Mouse (Mus musculus): ENCODE measurements around the gene Srgap3. TPM values are rescaled to one million over a fixed set of nuclear protein-coding genes. Genes with fewer than 3 reads are reported as not detected.
A peak's percentile ranks its signal among the peaks of the same experiment; 100 is the strongest.

The Srgap3 gene
- polyA plus RNA-seq, 2 experiments, result 8.4 to 14.3 TPM

GRCm38 (mm10) chr6:112732434-112732833, 214.6 kb downstream of the Srgap3 start:
- Histone ChIP-seq H3K36me3 (ENCODE audit: control insufficient read depth, insufficient read depth, low read length) (peaks cover 22% of the 10 kb centered on the region), H3K4me1 (ENCODE audit: control insufficient read depth, insufficient read depth, low read length) (peaks cover 7% of the 10 kb centered on the region; the same call in 1 of the 2 replicates), H3K4me3 (replicated peaks; ENCODE audit: low read length) (no peak overlapping the region), H3K9me3 (ENCODE audit: control insufficient read depth, low read length) (no peaks in the 10 kb centered on the region), H3K27ac (replicated peaks; ENCODE audit: low read depth, low read length) (no peak overlapping the region), H3K9ac (ENCODE audit: low read depth, low read length, severe bottlenecking) (no peak overlapping the region), H3K27me3 (ENCODE audit: control insufficient read depth, insufficient read depth, low read length) (no peaks in the 10 kb centered on the region), H3K4me2 (replicated peaks; ENCODE audit: low read depth, low read length, severe bottlenecking) (no peak overlapping the region)
- ATAC-seq (ENCODE audit: low FRiP score, low read depth) (no peak), DNase-seq (ENCODE audit: low spot score) (no peak)
- WGBS, result 98% methylated on average over 3 of the region's 3 CpGs
- TF ChIP-seq POLR2A (IDR thresholded peaks at IDR 0.05; ENCODE audit: borderline replicate concordance, extremely low read depth, insufficient read depth, insufficient read length), result no peak

GRCm38 (mm10) chr6:112731386-112731785, 215.7 kb downstream of the Srgap3 start:
- Histone ChIP-seq H3K27ac (replicated peaks; ENCODE audit: low read depth, low read length) (no peak overlapping the region), H3K27me3 (ENCODE audit: control insufficient read depth, insufficient read depth, low read length) (no peaks in the 10 kb centered on the region), H3K9ac (ENCODE audit: low read depth, low read length, severe bottlenecking) (no peak overlapping the region), H3K36me3 (ENCODE audit: control insufficient read depth, insufficient read depth, low read length) (peaks cover 25% of the 10 kb centered on the region), H3K4me1 (ENCODE audit: control insufficient read depth, insufficient read depth, low read length) (peaks cover 7% of the 10 kb centered on the region; the same call in 1 of the 2 replicates), H3K4me3 (replicated peaks; ENCODE audit: low read length) (no peak overlapping the region), H3K9me3 (ENCODE audit: control insufficient read depth, low read length) (no peaks in the 10 kb centered on the region), H3K4me2 (replicated peaks; ENCODE audit: low read depth, low read length, severe bottlenecking) (no peak overlapping the region)
- DNase-seq (ENCODE audit: low spot score) (no peak), ATAC-seq (ENCODE audit: low FRiP score, low read depth) (no peak)
- 96% methylated on average over 10 of the region's 10 CpGs for WGBS
- no peak for TF ChIP-seq POLR2A (IDR thresholded peaks at IDR 0.05; ENCODE audit: borderline replicate concordance, extremely low read depth, insufficient read depth, insufficient read length)

- H3K4me3 ChIP-seq (replicated peaks; ENCODE audit: low read length), result peak overlapping the region; percentile 6
- H3K9ac ChIP-seq (ENCODE audit: low read depth, low read length, severe bottlenecking), result no peak overlapping the region
- H3K4me2 ChIP-seq (replicated peaks; ENCODE audit: low read depth, low read length, severe bottlenecking), result peak overlapping the region; percentile 31
- no peaks in the 10 kb centered on the region for H3K9me3 ChIP-seq (ENCODE audit: control insufficient read depth, low read length)
- no peak for TF ChIP-seq POLR2A (IDR thresholded peaks at IDR 0.05; ENCODE audit: borderline replicate concordance, extremely low read depth, insufficient read depth, insufficient read length)
- ATAC-seq (ENCODE audit: low FRiP score, low read depth) (peak; percentile 84), DNase-seq (ENCODE audit: low spot score) (peak; percentile 77)
- WGBS, result 6% methylated on average over 17 of the region's 17 CpGs
- H3K27ac ChIP-seq (replicated peaks; ENCODE audit: low read depth, low read length), result no peak overlapping the region
- H3K4me1 ChIP-seq (ENCODE audit: control insufficient read depth, insufficient read depth, low read length), result peaks cover 7% of the 10 kb centered on the region; the same call in 1 of the 2 replicates
- H3K36me3 ChIP-seq (ENCODE audit: control insufficient read depth, insufficient read depth, low read length), result peaks cover 8% of the 10 kb centered on the region; the same call in 1 of the 2 replicates
- H3K27me3 ChIP-seq (ENCODE audit: control insufficient read depth, insufficient read depth, low read length), result no peaks in the 10 kb centered on the region
Measured at GRCm38 (mm10) chr6:112728760-112729422, 218.2 kb downstream of the Srgap3 start.

- Histone ChIP-seq H3K4me3 (replicated peaks; ENCODE audit: low read length) (no peak overlapping the region), H3K4me2 (replicated peaks; ENCODE audit: low read depth, low read length, severe bottlenecking) (no peak overlapping the region), H3K9ac (ENCODE audit: low read depth, low read length, severe bottlenecking) (no peak overlapping the region), H3K36me3 (ENCODE audit: control insufficient read depth, insufficient read depth, low read length) (0 out of 2 replicates have a peak, but pooled peaks cover 3% of the 10 kb centered on the region), H3K9me3 (ENCODE audit: control insufficient read depth, low read length) (no peaks in the 10 kb centered on the region), H3K27ac (replicated peaks; ENCODE audit: low read depth, low read length) (no peak overlapping the region), H3K27me3 (ENCODE audit: control insufficient read depth, insufficient read depth, low read length) (no peaks in the 10 kb centered on the region), H3K4me1 (ENCODE audit: control insufficient read depth, insufficient read depth, low read length) (peaks cover 7% of the 10 kb centered on the region; the same call in 1 of the 2 replicates)
- 89% methylated on average over 4 of the region's 4 CpGs for WGBS
- TF ChIP-seq POLR2A (IDR thresholded peaks at IDR 0.05; ENCODE audit: borderline replicate concordance, extremely low read depth, insufficient read depth, insufficient read length), result no peak
- DNase-seq (ENCODE audit: low spot score) (no peak), ATAC-seq (ENCODE audit: low FRiP score, low read depth) (no peak)
Measured at GRCm38 (mm10) chr6:112725468-112725867, 221.6 kb downstream of the Srgap3 start.

- Histone ChIP-seq H3K36me3 (ENCODE audit: control insufficient read depth, insufficient read depth, low read length) (no peaks in the 10 kb centered on the region), H3K27ac (replicated peaks; ENCODE audit: low read depth, low read length) (no peak overlapping the region), H3K9ac (ENCODE audit: low read depth, low read length, severe bottlenecking) (no peak overlapping the region), H3K4me3 (replicated peaks; ENCODE audit: low read length) (no peak overlapping the region), H3K9me3 (ENCODE audit: control insufficient read depth, low read length) (no peaks in the 10 kb centered on the region), H3K27me3 (ENCODE audit: control insufficient read depth, insufficient read depth, low read length) (no peaks in the 10 kb centered on the region), H3K4me2 (replicated peaks; ENCODE audit: low read depth, low read length, severe bottlenecking) (no peak overlapping the region), H3K4me1 (ENCODE audit: control insufficient read depth, insufficient read depth, low read length) (no peaks in the 10 kb centered on the region)
- ATAC-seq (ENCODE audit: low FRiP score, low read depth) (no peak), DNase-seq (ENCODE audit: low spot score) (no peak)
- no peak for TF ChIP-seq POLR2A (IDR thresholded peaks at IDR 0.05; ENCODE audit: borderline replicate concordance, extremely low read depth, insufficient read depth, insufficient read length)
- 88% methylated on average over 5 of the region's 5 CpGs for WGBS
Measured at GRCm38 (mm10) chr6:112720409-112721080, 226.5 kb downstream of the Srgap3 start.
